Mouse (Mus musculus) right cerebral cortex, postnatal 36 days (tissue): ENCODE results near the gene Atp6ap1.

Experiments
- DNase-seq, 2 experiments: peaks; one replicate each; pipeline ENCODE4 v3.0.0; 2022; ENCODE audit warnings: low spot score in 2 of 2, mixed read lengths in 1 of 2

The Atp6ap1 gene

GRCm38 (mm10) chrX:74304867-74305700, 8.2 kb downstream of the Atp6ap1 start, which contains the start of gene Gdi1:
Gdi1 (plus strand) TSS chrX:74304998.
- DNase-seq, result peak; percentile 32 to 40

- peak; percentile 85 to 90 for DNase-seq
Observed at GRCm38 (mm10) chrX:74312540-74313464, 15.9 kb downstream of the Atp6ap1 start, which contains the start of gene Fam50a. Fam50a (plus strand) TSS chrX:74313033.

- peak in 1 of 2 experiments; percentile 36 for DNase-seq
Observed at GRCm38 (mm10) chrX:74328725-74329161, 31.8 kb downstream of the Atp6ap1 start, which contains the start of gene Plxna3. Plxna3 (plus strand) TSS chrX:74329066.

GRCm38 (mm10) chrX:74329215-74329671, 32.3 kb downstream of the Atp6ap1 start:
- no peak for DNase-seq

- DNase-seq, result no peak
Observed at GRCm38 (mm10) chrX:74330166-74330930, 33.5 kb downstream of the Atp6ap1 start.

- DNase-seq, result no peak
Observed at GRCm38 (mm10) chrX:74352645-74353466, 56.0 kb downstream of the Atp6ap1 start.

GRCm38 (mm10) chrX:74353467-74353770, 56.5 kb downstream of the Atp6ap1 start, which contains the start of gene Lage3:
Lage3 (minus strand) TSS chrX:74353618.
- peak; percentile 64 to 71 for DNase-seq
